Mouse (Mus musculus) bone marrow, adult 2 months (tissue): Measurements from ENCODE around the gene Jak1.

Experiments
- CTCF ChIP-seq: fragments of 200-500 bp; IDR thresholded peaks from 2 replicates; pipeline ENCODE4 v1.5.1; 2011; ENCODE audit warnings: low read length, control low read depth; ENCODE audit not compliant: control insufficient read depth, insufficient read depth
- POLR2A ChIP-seq: fragments of 200-500 bp; IDR thresholded peaks from 2 replicates; pipeline ENCODE4 v1.6.1; 2011; ENCODE audit warnings: low read depth, mild to moderate bottlenecking, control low read depth, low read length, borderline replicate concordance; ENCODE audit not compliant: control insufficient read depth

DNA sequence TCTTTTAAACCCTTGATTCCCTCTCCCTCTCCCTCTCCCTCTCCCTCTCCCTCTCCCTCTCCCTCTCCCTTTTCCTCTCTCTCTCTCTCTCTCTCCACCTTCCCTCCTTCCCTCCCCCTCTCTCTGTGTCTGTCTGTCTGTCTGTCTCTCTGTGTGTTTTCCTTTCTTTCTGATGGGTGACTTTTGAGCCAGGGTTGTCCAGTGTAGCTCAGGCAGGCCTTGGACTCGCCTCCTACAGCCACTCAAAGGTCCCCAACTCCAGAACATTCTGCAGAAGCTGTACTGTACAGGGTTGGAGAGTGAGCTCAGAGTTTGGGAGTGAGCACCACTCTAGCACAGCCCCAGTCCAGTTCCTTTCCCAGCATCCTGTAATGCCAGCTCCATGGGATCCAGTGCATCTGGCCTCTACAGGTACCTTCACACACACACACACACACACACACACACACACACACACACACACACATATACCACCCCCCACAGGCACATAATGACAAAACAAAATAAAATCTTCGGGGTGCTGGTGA, 20.9 kb upstream of the Jak1 start:
- TF ChIP-seq POLR2A (no peak), CTCF (no peak)
